Mouse (Mus musculus): Measurements from ENCODE around the gene Ddx55. TPM values are rescaled to one million over a fixed set of nuclear protein-coding genes. Genes with fewer than 3 reads are reported as not detected.

Ddx55 gene
- polyA plus RNA-seq, 1 experiment, result 22.9 TPM

- Histone ChIP-seq H3K4me3 (replicated peaks; ENCODE audit: control insufficient read depth, low read depth, low read length) (peak within 1 kb of the TSS; percentile 54), H3K27ac (ENCODE audit: control insufficient read depth, insufficient read depth, low read depth, low read length, poor library complexity) (no peak within 1 kb of the TSS), H3K4me1 (ENCODE audit: control insufficient read depth, insufficient read depth, low read length) (no peaks in the 10 kb centered on the region)
- WGBS, result under 1% methylated on average over 95 of the region's 96 CpGs
- TF ChIP-seq POLR2A (IDR thresholded peaks at IDR 0.05; ENCODE audit: borderline replicate concordance, control insufficient read depth, low read depth, low read length) (no peak), CTCF (IDR thresholded peaks at IDR 0.05; ENCODE audit: control insufficient read depth, insufficient read depth, low read length) (no peak)
Measured at GRCm38 (mm10) chr5:124530655-124531582, 21.7 kb upstream of the Ddx55 start, which contains the start of gene Rilpl1. Gene Rilpl1 (minus strand): TSS chr5:124531391.

GRCm38 (mm10) chr5:124531583-124531930 is 21.1 kb upstream of the Ddx55 start:
- H3K4me3 ChIP-seq (replicated peaks; ENCODE audit: control insufficient read depth, low read depth, low read length), result no peak overlapping the region
- 18% methylated on average over 14 of the region's 14 CpGs for WGBS
- no peak overlapping the region for H3K27ac ChIP-seq (ENCODE audit: control insufficient read depth, insufficient read depth, low read depth, low read length, poor library complexity)
- TF ChIP-seq CTCF (IDR thresholded peaks at IDR 0.05; ENCODE audit: control insufficient read depth, insufficient read depth, low read length), result no peak
- no peak for TF ChIP-seq POLR2A (IDR thresholded peaks at IDR 0.05; ENCODE audit: borderline replicate concordance, control insufficient read depth, low read depth, low read length)
- H3K4me1 ChIP-seq (ENCODE audit: control insufficient read depth, insufficient read depth, low read length), result no peaks in the 10 kb centered on the region

- 25% methylated on average over 7 of the region's 7 CpGs for WGBS
- H3K27ac ChIP-seq (ENCODE audit: control insufficient read depth, insufficient read depth, low read depth, low read length, poor library complexity), result no peak overlapping the region
- H3K4me3 ChIP-seq (replicated peaks; ENCODE audit: control insufficient read depth, low read depth, low read length), result no peak overlapping the region
- TF ChIP-seq POLR2A (IDR thresholded peaks at IDR 0.05; ENCODE audit: borderline replicate concordance, control insufficient read depth, low read depth, low read length), result no peak
- TF ChIP-seq CTCF (IDR thresholded peaks at IDR 0.05; ENCODE audit: control insufficient read depth, insufficient read depth, low read length), result no peak
- no peaks in the 10 kb centered on the region for H3K4me1 ChIP-seq (ENCODE audit: control insufficient read depth, insufficient read depth, low read length)
Measured at GRCm38 (mm10) chr5:124532451-124532850, 20.2 kb upstream of the Ddx55 start.

- no peaks in the 10 kb centered on the region for H3K4me1 ChIP-seq (ENCODE audit: control insufficient read depth, insufficient read depth, low read length)
Measured at GRCm38 (mm10) chr5:124535016-124535415, 17.6 kb upstream of the Ddx55 start.

GRCm38 (mm10) chr5:124536776-124537175 is 15.9 kb upstream of the Ddx55 start:
- 11% methylated on average over 17 of the region's 17 CpGs for WGBS
- no peak for TF ChIP-seq CTCF (IDR thresholded peaks at IDR 0.05; ENCODE audit: control insufficient read depth, insufficient read depth, low read length)
- no peak for TF ChIP-seq POLR2A (IDR thresholded peaks at IDR 0.05; ENCODE audit: borderline replicate concordance, control insufficient read depth, low read depth, low read length)
- Histone ChIP-seq H3K4me3 (replicated peaks; ENCODE audit: control insufficient read depth, low read depth, low read length) (no peak overlapping the region), H3K4me1 (ENCODE audit: control insufficient read depth, insufficient read depth, low read length) (no peaks in the 10 kb centered on the region; the same call in 1 of the 2 replicates), H3K27ac (ENCODE audit: control insufficient read depth, insufficient read depth, low read depth, low read length, poor library complexity) (no peak overlapping the region)

More at GRCm38 (mm10) chr5:124535016-124535415, 17.6 kb upstream of the Ddx55 start:
- Histone ChIP-seq H3K27ac (ENCODE audit: control insufficient read depth, insufficient read depth, low read depth, low read length, poor library complexity) (no peak overlapping the region), H3K4me3 (replicated peaks; ENCODE audit: control insufficient read depth, low read depth, low read length) (no peak overlapping the region)
- WGBS, result 60% methylated on average over 5 of the region's 5 CpGs
- TF ChIP-seq POLR2A (IDR thresholded peaks at IDR 0.05; ENCODE audit: borderline replicate concordance, control insufficient read depth, low read depth, low read length) (no peak), CTCF (IDR thresholded peaks at IDR 0.05; ENCODE audit: control insufficient read depth, insufficient read depth, low read length) (no peak)

GRCm38 (mm10) chr5:124538813-124539792 is 13.6 kb upstream of the Ddx55 start:
- TF ChIP-seq CTCF (IDR thresholded peaks at IDR 0.05; ENCODE audit: control insufficient read depth, insufficient read depth, low read length) (peak; percentile 48), POLR2A (IDR thresholded peaks at IDR 0.05; ENCODE audit: borderline replicate concordance, control insufficient read depth, low read depth, low read length) (no peak)
- 71% methylated on average over 16 of the region's 16 CpGs for WGBS
- no peak overlapping the region for H3K4me3 ChIP-seq (replicated peaks; ENCODE audit: control insufficient read depth, low read depth, low read length)
- no peak overlapping the region for H3K27ac ChIP-seq (ENCODE audit: control insufficient read depth, insufficient read depth, low read depth, low read length, poor library complexity)
- no peaks in the 10 kb centered on the region; the same call in 1 of the 2 replicates for H3K4me1 ChIP-seq (ENCODE audit: control insufficient read depth, insufficient read depth, low read length)

GRCm38 (mm10) chr5:124539905-124540304 is 12.8 kb upstream of the Ddx55 start:
- no peak overlapping the region for H3K27ac ChIP-seq (ENCODE audit: control insufficient read depth, insufficient read depth, low read depth, low read length, poor library complexity)
- no peaks in the 10 kb centered on the region; the same call in 1 of the 2 replicates for H3K4me1 ChIP-seq (ENCODE audit: control insufficient read depth, insufficient read depth, low read length)
- no peak overlapping the region for H3K4me3 ChIP-seq (replicated peaks; ENCODE audit: control insufficient read depth, low read depth, low read length)
- 70% methylated on average over 4 of the region's 4 CpGs for WGBS
- TF ChIP-seq CTCF (IDR thresholded peaks at IDR 0.05; ENCODE audit: control insufficient read depth, insufficient read depth, low read length) (no peak), POLR2A (IDR thresholded peaks at IDR 0.05; ENCODE audit: borderline replicate concordance, control insufficient read depth, low read depth, low read length) (no peak)
